Mouse (Mus musculus): ENCODE results near the gene Ppm1e.
"Not testable (repeated sequence)": the region's sequence is repeated elsewhere in the genome, so short reads cannot be mapped to it uniquely, and the experiment has no call there.

The Ppm1e gene

DNA sequence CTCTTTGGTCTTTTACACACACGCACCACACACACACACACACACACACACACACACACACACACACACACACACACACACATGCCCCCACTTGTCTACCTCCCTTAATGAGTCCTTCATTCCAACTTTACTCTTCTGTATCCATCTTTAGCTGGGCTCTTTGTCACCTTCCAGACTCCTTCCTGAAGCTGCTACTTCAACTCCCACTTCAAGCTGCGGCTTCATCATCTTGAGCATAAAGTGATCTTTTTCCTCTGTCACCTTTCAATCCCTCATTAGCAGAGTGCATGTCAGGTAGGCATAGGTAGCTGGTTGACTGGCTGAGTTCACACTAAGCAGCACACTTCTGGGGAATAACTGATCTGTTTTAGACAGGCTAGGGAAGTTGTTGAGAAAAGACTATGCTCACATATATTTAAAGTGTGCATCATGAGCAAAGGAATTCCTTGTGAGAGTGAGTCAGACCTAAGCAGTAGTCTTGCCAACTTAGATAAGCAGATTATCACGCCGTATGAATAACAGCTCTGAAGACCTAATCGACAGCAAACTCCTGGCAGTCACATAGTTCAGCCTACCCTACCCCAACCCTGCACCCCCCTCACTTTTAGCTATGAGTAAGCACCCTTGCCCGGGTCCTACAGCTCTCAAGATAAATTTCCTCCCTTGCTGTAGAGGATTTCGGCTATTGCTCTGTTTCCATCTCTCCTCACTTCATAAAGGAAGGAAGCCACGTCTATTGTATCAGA lies 49.3 kb downstream of the Ppm1e start:
- peak; percentile 21 for DNase-seq (ENCODE audit: inconsistent ontology term)

DNA sequence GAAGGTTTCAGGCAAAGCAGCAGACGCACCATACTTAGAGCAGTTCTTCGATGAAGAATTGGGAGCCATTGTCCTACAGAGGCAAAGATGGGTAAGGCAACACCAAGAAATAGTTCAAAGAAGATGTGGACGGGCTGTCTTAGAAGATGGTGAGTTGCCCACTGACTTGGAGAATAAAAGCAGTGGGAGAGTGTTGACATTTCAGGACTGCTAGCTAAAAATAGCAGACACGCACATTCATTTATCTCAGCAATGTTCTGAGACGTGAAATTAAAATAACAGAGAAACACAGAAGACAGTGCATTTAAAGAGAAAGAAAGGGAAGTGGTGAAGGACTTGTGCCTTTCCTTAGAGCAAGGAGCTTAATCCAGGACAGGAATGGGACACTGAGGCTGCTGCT lies 59.8 kb downstream of the Ppm1e start:
- DNase-seq (ENCODE audit: inconsistent ontology term): no peak

DNA sequence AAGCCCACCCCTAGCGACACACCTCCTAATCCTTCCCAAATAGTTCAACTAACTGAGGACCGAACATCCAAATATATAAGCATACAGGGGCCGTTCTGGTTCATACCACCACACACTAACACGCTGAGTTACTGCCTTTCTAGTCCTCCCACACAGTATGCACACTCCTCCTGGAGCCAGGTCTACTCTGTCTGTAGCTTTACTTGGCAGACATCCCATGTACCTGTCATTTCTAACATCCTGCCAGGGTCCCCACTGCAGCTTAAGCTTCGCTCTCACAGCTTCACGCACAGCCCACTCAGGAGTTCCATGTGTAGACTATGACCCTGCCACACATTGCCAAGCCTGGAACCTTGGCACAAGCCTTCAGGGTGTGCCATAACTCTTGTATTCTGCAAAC lies 62.4 kb downstream of the Ppm1e start:
- no peak for DNase-seq (ENCODE audit: inconsistent ontology term)

DNA sequence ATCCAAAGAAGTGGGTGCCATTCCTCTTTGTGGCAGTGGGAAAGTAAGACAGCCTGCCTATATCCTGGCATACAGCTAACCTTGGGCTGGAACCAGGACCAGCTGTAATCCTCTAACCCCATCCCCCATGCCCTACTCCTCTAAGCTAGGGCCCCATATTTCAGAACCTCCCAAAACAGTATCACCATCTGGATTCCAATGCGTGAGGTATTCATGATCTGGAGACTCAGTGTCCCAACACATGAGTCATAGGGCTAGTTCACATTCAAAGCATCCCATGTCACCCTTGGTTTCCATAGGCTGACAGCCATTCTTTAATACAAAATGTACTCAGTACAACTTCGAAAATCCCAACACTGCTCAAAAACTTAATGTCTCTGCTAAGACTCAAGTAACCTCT lies 63.2 kb downstream of the Ppm1e start:
- no peak for DNase-seq (ENCODE audit: inconsistent ontology term)

DNA sequence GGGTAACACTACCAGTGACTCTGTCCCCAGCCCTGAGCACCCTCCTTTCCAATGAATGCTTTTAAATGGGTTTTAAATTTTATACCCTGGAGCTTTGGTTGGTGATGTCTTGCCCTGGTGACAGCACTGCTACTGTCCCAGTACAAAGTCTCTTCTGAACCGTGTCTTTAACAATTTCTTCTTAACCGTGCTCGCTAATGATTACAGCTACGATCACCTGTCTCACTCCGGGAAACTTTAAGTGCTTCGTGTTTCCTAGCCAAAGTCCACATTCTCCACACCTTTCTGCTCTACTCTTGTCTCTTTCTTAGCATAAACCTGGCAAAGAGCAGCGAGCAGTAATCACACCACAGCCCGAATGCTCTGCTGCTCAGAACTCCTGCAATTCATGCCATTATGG lies 69.5 kb downstream of the Ppm1e start:
- DNase-seq (ENCODE audit: inconsistent ontology term): no peak

DNA sequence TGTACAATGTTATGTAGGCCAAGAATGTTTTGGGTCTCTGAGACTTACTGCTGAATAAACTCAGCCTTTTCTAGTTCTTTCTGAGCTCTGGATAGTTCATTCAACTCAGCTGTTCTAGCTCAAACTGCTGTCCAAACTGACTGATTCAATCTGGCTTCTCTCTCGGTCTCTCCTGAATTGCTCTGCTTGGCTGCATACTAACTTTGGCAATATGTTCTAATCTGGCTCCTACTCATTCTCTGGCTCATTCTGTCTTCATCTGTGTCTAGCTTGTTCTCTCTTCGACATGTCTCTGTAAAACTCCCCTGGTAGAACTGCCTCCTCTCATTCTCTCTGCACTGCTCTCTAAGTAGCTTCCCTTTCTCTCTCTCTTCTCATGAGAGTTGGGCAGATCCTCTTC lies 72.6 kb downstream of the Ppm1e start:
- DNase-seq (ENCODE audit: inconsistent ontology term): no peak

DNA sequence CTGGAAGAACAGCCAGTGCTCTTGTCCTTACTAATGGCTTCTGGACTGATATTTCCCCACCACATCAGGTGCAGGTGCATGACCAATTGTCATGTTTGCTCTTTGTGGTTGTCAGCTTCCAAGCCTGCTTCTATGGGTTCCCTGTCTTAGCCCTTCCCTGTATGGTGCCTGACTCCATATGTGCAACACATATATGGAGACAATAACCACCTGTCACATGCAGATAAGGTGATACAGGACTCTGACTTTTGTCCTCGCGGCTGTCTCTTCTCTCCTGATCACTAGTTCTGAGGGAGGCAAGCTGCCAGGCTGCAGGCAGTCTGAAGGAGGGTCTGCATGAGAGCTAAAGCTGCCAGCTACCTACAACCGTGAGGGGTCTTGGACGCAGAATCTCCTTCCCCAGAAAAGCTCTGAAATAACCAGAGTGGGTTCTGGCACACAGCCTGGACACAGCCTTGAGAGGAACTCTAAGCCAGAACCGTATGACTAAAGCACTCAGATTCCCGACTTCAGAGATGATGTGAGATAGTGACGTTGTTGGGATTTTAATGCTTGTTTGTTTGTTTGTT lies 76.8 kb downstream of the Ppm1e start:
- no peak for DNase-seq (ENCODE audit: inconsistent ontology term)

DNA sequence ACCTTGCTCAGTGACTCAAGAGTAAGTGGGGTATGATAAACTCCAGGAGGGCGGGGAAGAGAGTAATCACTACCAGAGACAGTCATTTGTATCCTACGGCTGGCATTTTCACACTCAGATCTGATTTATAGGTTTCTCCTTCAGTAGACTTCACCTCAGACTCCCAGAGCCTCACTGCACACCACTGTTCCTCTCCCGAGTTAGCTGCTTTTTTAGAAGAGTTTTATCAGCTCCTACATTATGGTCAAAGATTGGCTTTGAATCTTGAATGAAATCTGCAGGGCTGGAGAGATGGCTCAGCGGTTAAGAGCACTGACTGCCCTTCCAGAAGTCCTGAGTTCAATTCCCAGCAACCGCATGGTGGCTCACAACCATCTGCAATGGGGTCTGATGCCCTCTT lies 79.4 kb downstream of the Ppm1e start:
- DNase-seq (ENCODE audit: inconsistent ontology term): no peak

DNA sequence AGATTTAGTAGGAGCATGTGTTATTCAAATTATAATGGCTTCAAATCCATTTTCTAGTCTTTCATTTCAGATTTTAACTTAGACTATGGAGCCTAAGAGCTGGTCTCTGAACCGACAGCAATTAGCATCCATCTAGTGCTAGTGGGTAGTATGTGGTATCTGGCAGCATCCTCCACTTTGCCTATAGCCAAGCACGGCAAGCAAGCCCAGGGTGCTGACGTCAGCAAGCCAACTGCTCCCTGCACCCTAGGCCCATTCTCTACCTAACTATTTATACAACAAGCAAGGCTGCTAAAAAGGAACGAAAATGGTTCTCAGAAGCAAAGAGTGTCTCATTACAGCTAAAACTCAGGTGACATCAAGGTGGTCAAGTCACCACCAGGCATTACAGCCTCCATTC lies 80.0 kb downstream of the Ppm1e start:
- no peak for DNase-seq (ENCODE audit: inconsistent ontology term)

DNA sequence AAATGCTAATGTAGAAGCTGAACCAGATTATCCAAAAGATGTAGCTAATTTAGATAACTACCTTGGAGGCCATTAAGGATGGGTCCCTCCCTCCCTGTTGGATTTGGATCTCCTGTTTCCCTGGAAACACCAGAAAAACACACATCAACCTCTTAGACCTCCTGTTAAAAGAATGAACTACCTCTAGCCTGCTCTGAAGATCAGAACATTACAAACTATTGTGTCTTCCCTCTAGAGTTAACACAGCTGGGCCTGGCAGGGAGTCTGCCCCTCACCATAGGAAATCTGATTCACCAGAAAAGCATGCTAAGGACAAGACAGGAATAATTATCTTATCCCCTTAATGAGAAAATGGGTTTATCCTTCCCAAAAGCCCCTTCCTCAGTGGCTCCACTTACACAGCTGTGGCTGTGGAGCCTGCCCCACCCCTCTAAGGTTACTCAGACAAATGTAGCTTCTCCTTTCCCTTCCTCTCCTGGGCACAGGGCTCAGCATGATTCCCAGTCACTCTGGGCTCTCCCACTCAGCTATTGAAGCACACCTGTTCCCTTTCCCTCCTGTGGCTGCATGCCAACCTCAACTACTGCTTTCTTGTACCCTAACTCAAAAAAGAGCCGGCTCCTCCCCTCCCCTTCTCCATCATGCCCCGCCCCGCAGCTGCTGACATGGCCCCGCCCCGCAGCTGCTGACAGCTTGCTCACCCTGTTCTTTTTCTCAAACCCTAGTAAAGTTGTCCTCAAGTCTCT lies 82.4 kb downstream of the Ppm1e start:
- DNase-seq (ENCODE audit: inconsistent ontology term): peak; percentile 70

DNA sequence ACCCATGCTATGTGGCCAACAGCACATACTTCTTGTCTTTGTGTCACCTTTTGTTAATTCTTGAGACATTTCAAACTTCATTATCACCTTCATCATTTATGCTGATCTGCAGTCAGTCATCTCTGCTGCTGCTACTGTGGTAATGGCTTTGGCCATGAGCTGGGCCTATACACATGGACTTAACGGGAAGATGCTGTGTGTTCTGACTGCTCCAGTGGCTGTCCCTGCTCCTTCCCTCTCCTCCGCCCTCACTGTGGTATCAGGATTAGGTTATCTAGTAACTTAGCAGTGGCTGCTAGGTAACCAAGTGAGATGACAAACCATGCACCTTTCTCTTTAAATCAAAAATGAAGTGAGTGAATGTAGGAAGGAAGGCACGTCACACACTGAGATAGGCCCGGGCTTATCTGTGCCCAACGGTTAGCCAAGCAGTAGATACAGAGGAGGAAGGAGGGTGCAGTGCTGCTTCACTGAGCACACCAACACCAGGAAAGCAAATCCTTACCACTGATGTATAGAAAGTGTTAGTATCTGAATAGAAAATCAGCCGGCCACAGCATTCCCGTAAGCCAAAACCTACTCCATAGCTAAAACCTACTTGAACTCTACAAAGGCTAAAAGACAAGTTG lies 83.3 kb downstream of the Ppm1e start:
- DNase-seq (ENCODE audit: inconsistent ontology term): no peak

DNA sequence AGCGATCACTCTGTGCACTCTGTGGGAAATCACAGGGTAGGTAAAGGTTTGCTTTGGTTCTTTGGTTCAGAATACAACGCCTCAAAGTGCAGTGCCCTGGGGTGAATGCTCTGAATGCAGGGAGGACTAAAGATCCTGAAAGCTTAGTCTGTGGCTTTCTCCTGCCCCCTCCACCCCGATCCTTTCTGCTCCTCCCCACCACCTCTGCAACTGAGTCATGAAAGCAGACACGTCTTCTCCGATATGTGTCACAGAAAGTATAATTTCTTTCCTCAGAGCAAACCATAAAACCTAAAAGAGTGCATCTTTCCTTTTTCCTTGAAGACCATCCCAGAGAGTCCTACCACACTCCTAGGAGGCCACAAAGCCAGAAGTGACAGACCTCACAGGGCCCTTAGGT lies 86.1 kb downstream of the Ppm1e start:
- DNase-seq (ENCODE audit: inconsistent ontology term): no peak

DNA sequence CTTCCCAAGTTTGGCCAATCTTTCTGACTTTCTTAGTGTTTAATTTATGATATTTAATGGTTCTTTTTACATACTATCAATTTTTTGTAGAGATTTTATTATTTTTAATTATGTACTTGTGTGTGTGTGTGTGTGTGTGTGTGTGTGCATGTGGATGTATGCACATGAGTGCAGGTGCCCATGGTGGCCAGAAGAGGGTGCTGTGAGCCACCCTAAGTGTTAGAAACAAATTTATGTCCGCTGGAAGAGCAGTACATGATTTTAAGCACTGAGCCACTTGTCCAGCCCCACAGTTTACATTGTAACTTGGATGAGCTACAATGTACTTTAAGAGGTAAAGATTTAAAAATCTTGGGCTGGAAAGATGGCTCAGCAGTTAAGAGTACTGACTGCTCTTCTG lies 87.3 kb downstream of the Ppm1e start:
- DNase-seq (ENCODE audit: inconsistent ontology term): no peak

DNA sequence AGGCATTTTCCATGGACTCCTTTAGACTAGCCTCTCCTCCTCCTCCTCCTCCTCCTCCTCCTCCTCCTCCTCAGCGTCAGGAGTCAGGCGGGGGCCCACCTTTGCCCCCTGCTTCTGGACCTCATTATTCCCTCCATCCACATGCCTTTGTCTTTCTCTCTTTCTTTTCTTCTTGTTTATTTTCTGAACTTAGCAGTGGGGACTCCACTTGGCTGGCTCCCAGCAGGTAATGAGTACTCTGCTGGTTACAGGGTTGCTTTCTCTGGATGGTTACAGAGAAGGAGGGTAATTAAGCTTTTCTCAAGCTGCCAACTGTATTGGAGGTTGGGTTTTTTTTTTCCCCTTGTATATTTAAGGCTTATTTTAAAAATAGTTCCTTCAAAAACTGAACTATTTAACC lies 87.9 kb downstream of the Ppm1e start:
- DNase-seq (ENCODE audit: inconsistent ontology term): no peak

DNA sequence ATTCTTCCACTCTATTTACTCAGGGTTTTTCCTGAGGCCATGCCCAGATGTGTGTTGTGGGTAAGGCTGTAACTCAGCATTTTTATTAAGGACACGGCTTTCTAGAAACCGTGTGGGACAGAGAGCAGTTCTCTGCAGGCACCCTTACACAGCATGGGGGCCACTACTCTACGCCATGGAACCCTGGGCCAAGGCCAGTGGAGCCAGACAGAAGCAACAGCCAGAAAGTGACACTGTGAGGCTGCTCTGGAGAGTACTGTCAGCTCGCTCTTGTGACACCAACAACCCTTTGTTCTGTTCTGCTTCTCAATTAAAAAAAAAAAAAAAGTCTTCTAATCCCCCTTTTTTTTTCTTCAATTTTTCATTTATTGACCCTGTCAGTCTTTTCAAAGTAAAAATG lies 88.4 kb downstream of the Ppm1e start:
- peak; percentile 41 for DNase-seq (ENCODE audit: inconsistent ontology term)

DNA sequence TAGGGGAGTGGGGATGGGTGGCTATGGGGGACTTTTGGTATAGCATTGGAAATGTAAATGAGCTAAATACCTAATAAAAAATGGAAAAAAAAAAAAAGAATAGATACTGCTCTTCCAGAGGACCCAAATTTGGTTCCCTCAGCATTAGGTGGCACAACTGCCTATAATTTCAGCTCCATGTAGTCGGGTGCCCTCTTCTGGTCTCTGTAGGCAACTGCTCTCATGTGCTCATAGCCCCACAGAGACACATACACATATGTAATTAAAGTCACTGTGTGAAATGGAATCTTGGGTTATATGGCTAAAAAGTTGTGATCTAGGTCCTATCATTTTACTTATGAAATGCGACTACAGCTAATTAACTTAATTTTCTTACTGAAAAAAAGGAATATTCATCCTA lies 90.0 kb downstream of the Ppm1e start:
- DNase-seq (ENCODE audit: inconsistent ontology term): no peak

DNA sequence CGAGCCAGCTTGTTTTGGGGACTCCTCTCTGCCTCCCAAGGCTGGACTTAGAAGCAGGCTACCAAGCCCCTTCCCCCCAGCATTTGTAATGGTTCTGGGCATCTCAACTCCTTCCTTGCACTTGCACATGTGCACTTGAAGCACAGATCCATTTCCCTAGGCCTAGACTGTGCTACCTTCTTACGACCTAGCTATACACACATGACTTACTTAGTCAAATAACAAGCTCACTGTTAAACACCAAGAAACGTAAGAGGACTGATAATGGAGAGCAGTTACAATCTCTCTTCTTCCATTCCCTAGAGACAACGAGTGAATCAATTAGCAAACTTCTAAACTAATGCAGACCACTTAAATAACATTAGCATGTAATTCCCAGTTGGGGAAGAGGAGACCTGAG lies 92.6 kb downstream of the Ppm1e start:
- no peak for DNase-seq (ENCODE audit: inconsistent ontology term)

DNA sequence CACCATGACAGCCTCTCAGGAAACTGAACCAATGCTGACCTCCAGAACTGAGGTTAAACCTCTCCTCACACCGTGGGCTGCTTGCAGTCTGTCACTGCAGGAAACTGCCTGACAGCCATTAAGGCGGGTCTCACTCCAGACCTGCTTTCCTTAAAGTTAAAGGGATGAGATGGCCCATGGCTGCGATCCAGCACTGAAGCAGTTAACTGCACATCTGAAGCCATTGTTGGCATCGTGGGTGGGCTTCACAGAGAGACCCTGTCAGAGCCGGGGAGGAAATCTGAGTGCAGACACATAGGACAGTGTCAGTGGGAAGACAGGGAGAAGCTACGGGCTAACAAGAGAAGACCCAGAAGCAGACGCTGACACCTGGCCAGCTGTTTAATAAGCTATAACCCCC lies 94.9 kb downstream of the Ppm1e start:
- DNase-seq (ENCODE audit: inconsistent ontology term): no peak

DNA sequence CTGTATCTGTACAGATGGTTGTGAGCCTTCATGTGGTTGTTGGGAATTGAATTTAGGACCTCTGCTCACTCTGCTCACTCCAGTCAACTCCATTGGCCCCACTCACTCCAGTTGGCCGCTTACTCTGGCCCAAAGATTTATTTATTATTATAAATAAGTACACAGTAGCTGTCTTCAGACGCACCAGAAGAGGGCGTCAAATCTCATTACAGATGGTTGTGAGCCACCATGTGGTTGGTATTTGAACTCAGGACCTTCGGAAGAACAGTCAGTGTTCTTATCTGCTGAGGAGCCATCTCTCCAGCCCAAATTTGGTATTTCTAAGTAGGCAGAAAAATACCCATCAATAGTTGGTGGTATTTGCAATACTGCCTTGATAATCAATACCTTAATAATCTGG lies 97.1 kb downstream of the Ppm1e start:
- not testable (repeated sequence) for DNase-seq (ENCODE audit: inconsistent ontology term)

DNA sequence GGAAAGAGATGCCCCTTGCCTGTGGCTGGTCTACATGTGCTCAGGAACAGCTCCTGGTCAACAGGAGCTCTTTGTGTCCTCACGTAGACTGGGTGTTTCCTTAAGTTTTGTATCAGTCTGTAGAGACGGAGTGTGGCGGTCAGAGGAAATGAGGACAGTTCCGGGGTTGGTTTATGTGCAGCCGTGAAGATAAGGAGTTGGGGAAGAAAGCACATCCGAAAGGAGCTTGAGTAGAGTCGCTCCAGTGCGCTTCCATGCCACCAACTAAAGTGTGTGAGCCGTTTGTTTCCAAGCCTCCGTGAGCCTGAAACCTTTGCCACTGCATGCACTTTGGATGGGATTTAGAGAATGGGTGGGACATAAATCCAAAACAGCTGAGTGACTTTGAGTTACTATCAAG lies 99.0 kb downstream of the Ppm1e start:
- DNase-seq (ENCODE audit: inconsistent ontology term): no peak

DNA sequence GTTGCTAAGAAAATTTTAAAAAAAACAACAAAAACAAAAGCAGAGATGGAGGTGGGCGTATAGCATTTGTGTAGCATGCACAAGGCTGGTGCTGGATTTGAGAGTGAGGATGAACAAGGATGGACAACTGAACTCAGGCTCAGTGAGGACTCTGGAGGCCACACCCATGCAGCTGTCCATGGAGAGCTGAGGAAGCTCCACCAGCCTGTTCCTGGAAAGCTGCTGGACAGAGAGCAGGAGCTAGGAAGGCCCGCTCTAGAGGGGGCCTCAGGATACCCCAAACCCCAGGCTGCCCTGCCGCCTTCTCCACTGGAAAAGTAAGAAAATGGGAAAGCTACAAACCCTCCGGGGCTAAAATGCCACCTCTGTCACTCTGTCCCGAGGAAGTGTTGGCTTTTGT lies 101.5 kb downstream of the Ppm1e start:
- DNase-seq (ENCODE audit: inconsistent ontology term): no peak

DNA sequence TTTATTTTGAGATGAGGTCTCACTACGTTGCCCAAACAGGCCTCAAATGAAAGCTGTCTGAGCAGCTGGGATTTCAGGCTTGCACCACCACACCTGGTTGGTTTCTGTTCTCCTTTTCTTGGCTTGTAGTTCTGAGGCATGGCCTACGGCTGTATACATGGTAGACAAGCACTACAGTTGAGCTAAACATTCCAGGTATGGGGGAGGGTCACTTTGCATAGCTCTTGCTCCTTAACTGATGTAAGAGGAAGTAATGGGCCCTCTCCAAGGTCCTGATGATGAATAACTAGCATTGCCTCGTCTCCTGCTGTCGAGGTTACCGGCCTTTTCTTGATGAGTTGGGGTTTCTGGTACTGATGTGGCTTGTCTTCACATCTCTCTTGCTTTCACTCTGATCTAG lies 104.7 kb downstream of the Ppm1e start:
- DNase-seq (ENCODE audit: inconsistent ontology term): no peak

DNA sequence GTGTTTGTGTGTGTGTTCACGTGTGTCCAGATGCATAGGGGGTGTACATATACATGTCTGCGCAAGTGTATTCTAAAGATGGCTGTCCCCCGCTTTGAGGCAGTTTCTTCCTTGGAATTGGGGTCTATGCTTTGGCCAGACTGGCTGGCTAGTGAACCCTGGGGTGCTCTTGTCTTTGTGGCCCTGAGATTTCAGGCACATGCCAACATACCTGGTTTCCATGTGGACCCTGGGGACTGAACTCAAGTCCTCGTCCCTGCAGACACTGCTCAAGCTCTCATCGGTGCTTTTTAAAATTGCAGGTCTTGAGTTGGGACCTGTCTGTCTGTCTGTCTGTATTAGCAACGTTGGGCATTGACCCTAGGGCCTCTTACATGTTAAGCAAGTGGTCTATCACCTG lies 105.5 kb downstream of the Ppm1e start:
- DNase-seq (ENCODE audit: inconsistent ontology term): no peak

Data from Muller cell, postnatal 12 days (primary cell).